Comparison of ENCODE assay signal across 9 mouse cellular contexts in genomic region chr7:144461246-144461902, GRCm38 (mm10).
"Had no signal": no experiment of that assay in that cellular context is flagged by ENCODE, and none has a peak within 500 bp of the region (broad histone marks: within the 10 kb centered on the region; RNA-seq: fewer than 3 reads in every experiment).

No protein-coding gene starts in this region.

- DNase-seq: kidney, postnatal 14 days; layer of hippocampus, adult 9-11 months; liver; liver, embryonic 13.5 days; liver, postnatal 0 days; midbrain, embryonic 14.5 days; right cerebral cortex, adult 18-20 months; right cerebral cortex, postnatal 25 days; thymus, postnatal 4 days had no signal
